Mouse (Mus musculus): ENCODE data around the gene Tcf15. TPM values are rescaled to one million over a fixed set of nuclear protein-coding genes. Genes with fewer than 3 reads are reported as not detected.

Tcf15 gene
- polyA plus RNA-seq, 1 experiment from 2014 or later: 3.4 TPM

DNA sequence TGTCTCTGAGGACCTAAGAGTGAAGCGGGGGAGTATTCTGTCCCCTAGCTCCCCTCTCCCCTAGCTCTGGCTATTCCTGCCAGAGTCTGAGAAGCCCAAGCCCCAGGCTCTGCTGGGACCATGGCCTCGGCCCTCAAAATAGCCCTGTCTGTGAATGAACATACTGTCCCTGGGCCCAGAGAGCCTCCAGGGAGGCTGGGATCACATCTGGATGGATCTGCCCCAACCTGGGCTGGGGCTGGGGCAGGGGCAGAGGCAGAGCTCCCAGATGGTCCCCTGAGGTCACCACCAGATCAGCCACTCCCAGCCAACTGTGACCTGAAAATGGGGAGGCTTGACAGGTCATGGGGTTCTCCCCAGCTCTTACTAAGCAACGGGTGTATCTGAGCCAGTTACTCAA lies 3.7 kb downstream of the Tcf15 start:
- peak; percentile 47 for DNase-seq (ENCODE audit: low spot score)
- peaks cover 33% of the 10 kb centered on the region for H3K27me3 ChIP-seq (ENCODE audit: control insufficient read depth, insufficient read depth, low read length)

GRCm38 (mm10) chr2:152148675-152149074 lies 5.3 kb downstream of the Tcf15 start:
- Histone ChIP-seq H3K36me3 (ENCODE audit: control insufficient read depth, insufficient read depth, low read length) (no peaks in the 10 kb centered on the region), H3K27ac (ENCODE audit: low read depth, low read length) (no peak overlapping the region), H3K4me3 (ENCODE audit: low read depth, low read length) (no peak overlapping the region), H3K9me3 (ENCODE audit: control insufficient read depth, low read length) (no peaks in the 10 kb centered on the region), H3K4me2 (ENCODE audit: low read depth, low read length, severe bottlenecking) (no peak overlapping the region), H3K9ac (ENCODE audit: low read length) (no peak overlapping the region), H3K4me1 (replicated peaks; ENCODE audit: control insufficient read depth, insufficient read depth, low read length) (peaks cover 3% of the 10 kb centered on the region), H3K27me3 (ENCODE audit: control insufficient read depth, insufficient read depth, low read length) (peaks cover 21% of the 10 kb centered on the region)
- WGBS: 90% methylated on average over 9 of the region's 9 CpGs
- DNase-seq (ENCODE audit: low spot score): no peak
- ATAC-seq (replicated peaks; ENCODE audit: low FRiP score): no peak

More for the DNA sequence above, 3.7 kb downstream of the Tcf15 start:
- H3K9ac ChIP-seq (ENCODE audit: low read length): no peak overlapping the region
- WGBS: 63% methylated on average over 3 of the region's 3 CpGs
- H3K36me3 ChIP-seq (ENCODE audit: control insufficient read depth, insufficient read depth, low read length): no peaks in the 10 kb centered on the region
- H3K4me1 ChIP-seq (replicated peaks; ENCODE audit: control insufficient read depth, insufficient read depth, low read length): peaks cover 8% of the 10 kb centered on the region
- ATAC-seq (replicated peaks; ENCODE audit: low FRiP score): no peak
- H3K27ac ChIP-seq (ENCODE audit: low read depth, low read length): no peak overlapping the region
- H3K4me3 ChIP-seq (ENCODE audit: low read depth, low read length): no peak overlapping the region
- H3K9me3 ChIP-seq (ENCODE audit: control insufficient read depth, low read length): no peaks in the 10 kb centered on the region
- no peak overlapping the region for H3K4me2 ChIP-seq (ENCODE audit: low read depth, low read length, severe bottlenecking)

DNA sequence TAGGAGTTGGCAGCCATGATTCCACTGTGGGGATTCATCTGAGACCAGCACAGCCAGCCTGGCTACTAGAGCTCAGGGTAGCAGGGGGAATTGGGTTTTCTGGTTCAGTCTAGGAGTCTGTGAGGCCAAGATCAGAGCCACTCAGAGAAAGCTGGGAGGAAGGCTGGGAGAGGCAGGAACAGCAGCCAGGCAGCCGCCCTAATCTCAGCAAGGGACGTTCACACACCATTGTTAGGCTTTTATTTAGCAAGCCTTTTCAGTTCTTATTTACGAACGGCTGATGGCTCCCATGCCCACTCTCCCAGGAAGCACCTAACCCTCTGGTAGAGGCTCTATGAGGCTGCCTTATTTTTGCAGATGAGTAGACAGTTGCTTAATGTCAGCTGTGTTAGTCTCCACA lies 6.5 kb downstream of the Tcf15 start:
- H3K27me3 ChIP-seq (ENCODE audit: control insufficient read depth, insufficient read depth, low read length): peaks cover 9% of the 10 kb centered on the region
- no peak for ATAC-seq (replicated peaks; ENCODE audit: low FRiP score)
- no peak overlapping the region for H3K27ac ChIP-seq (ENCODE audit: low read depth, low read length)
- DNase-seq (ENCODE audit: low spot score): peak; percentile 16
- WGBS: 14% methylated on average over 4 of the region's 4 CpGs
- no peak overlapping the region for H3K4me3 ChIP-seq (ENCODE audit: low read depth, low read length)
- H3K4me1 ChIP-seq (replicated peaks; ENCODE audit: control insufficient read depth, insufficient read depth, low read length): no peaks in the 10 kb centered on the region
- no peak overlapping the region for H3K4me2 ChIP-seq (ENCODE audit: low read depth, low read length, severe bottlenecking)
- no peak overlapping the region for H3K9ac ChIP-seq (ENCODE audit: low read length)
- H3K36me3 ChIP-seq (ENCODE audit: control insufficient read depth, insufficient read depth, low read length): no peaks in the 10 kb centered on the region
- H3K9me3 ChIP-seq (ENCODE audit: control insufficient read depth, low read length): no peaks in the 10 kb centered on the region

DNA sequence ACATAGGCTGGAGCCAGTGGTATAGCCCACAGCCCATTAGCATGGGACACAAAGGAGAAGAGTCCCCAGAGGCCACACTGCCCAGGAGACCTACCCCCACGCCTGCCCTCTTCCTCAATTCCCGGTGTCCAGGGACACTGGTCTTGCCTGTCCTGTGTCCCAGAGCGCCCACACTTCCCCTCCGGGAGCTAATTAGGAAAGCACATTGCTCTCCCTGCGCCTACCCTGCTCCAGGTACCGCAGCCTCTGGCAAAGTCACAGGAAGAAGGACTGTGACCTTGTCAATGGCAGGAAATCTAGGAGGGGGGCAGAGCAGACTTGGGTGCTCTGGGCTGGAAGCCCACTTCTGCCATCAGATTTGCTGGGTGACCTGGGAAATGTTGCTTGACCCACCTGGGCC lies 7.0 kb downstream of the Tcf15 start:
- Histone ChIP-seq H3K4me2 (ENCODE audit: low read depth, low read length, severe bottlenecking) (no peak overlapping the region), H3K27ac (ENCODE audit: low read depth, low read length) (no peak overlapping the region), H3K4me1 (replicated peaks; ENCODE audit: control insufficient read depth, insufficient read depth, low read length) (no peaks in the 10 kb centered on the region), H3K4me3 (ENCODE audit: low read depth, low read length) (no peak overlapping the region), H3K9me3 (ENCODE audit: control insufficient read depth, low read length) (no peaks in the 10 kb centered on the region), H3K9ac (ENCODE audit: low read length) (no peak overlapping the region), H3K27me3 (ENCODE audit: control insufficient read depth, insufficient read depth, low read length) (peaks cover 4% of the 10 kb centered on the region; the same call in 1 of the 2 replicates), H3K36me3 (ENCODE audit: control insufficient read depth, insufficient read depth, low read length) (no peaks in the 10 kb centered on the region)
- 61% methylated on average over 6 of the region's 6 CpGs for WGBS
- DNase-seq (ENCODE audit: low spot score) (peak; percentile 41), ATAC-seq (replicated peaks; ENCODE audit: low FRiP score) (no peak)

DNA sequence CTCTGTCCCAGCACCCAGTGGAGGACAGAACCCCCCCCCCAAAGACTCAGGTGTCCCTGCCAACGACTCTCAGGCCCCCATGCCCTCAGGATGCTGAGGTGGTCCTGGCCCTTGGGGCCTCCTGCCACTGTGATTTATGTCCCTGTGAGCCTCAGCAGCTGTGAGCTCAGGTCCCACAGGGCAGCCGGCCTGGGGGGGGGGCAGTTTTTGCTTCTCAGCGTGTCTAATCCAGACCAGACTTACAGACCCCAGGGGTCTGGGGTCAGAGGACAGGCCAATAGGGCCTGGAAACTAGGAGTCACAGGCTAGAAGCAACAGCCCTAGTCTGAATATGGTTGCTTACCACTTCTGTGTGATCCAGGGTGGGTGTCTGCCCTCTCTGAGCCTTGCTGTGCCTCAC lies 10.0 kb downstream of the Tcf15 start:
- H3K9me3 ChIP-seq (ENCODE audit: control insufficient read depth, low read length): no peaks in the 10 kb centered on the region
- H3K9ac ChIP-seq (ENCODE audit: low read length): no peak overlapping the region
- no peak overlapping the region for H3K4me3 ChIP-seq (ENCODE audit: low read depth, low read length)
- 40% methylated on average over 3 of the region's 3 CpGs for WGBS
- DNase-seq (ENCODE audit: low spot score) (peak; percentile 48), ATAC-seq (replicated peaks; ENCODE audit: low FRiP score) (no peak)
- H3K27ac ChIP-seq (ENCODE audit: low read depth, low read length): no peak overlapping the region
- no peaks in the 10 kb centered on the region for H3K27me3 ChIP-seq (ENCODE audit: control insufficient read depth, insufficient read depth, low read length)
- H3K36me3 ChIP-seq (ENCODE audit: control insufficient read depth, insufficient read depth, low read length): no peaks in the 10 kb centered on the region
- no peak overlapping the region for H3K4me2 ChIP-seq (ENCODE audit: low read depth, low read length, severe bottlenecking)
- H3K4me1 ChIP-seq (replicated peaks; ENCODE audit: control insufficient read depth, insufficient read depth, low read length): no peaks in the 10 kb centered on the region

DNA sequence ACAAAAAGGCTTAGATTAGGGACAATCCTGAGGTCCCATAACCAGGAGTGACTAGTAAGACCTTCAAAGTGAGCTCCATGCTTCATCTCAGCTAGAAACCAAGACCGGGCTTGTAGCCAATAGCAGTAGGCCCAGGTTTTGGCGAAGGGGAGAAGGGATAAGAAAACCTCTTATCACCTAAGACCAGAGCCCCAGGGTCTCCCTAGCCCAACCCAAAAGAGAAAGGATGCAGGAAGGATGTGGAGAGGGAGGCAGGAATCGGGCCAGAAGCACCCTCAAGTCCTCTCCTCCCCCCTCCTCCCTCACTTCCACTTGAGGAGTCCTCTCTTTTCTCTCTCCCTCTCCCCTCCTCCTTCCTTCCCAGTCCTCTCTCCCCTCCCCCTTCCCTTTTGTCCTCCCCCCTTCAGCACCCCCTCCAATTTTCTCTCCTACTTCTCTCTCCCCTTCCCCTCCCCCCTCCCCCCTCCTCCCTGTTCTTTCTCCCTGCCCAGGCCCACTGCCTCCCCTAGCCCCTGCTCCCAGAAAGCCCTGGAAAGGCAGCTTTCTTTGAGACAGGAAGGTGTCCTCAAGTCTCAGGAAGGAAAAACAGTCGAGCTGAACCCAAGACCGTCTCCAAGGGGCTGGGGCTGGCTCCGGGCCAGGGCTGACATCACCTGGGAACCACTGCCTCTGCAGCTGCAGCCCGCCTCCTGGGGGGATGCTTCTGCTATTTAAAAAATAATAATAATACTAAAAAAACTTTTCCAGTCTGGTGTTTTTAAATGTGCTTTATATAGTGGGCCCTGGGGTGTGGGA lies 12.2 kb downstream of the Tcf15 start:
- Histone ChIP-seq H3K4me1 (replicated peaks; ENCODE audit: control insufficient read depth, insufficient read depth, low read length) (no peaks in the 10 kb centered on the region), H3K9ac (ENCODE audit: low read length) (no peak overlapping the region), H3K4me3 (ENCODE audit: low read depth, low read length) (no peak overlapping the region), H3K27ac (ENCODE audit: low read depth, low read length) (no peak overlapping the region), H3K4me2 (ENCODE audit: low read depth, low read length, severe bottlenecking) (no peak overlapping the region), H3K9me3 (ENCODE audit: control insufficient read depth, low read length) (no peaks in the 10 kb centered on the region), H3K27me3 (ENCODE audit: control insufficient read depth, insufficient read depth, low read length) (no peaks in the 10 kb centered on the region), H3K36me3 (ENCODE audit: control insufficient read depth, insufficient read depth, low read length) (no peaks in the 10 kb centered on the region)
- DNase-seq (ENCODE audit: low spot score): peak; percentile 61
- ATAC-seq (replicated peaks; ENCODE audit: low FRiP score): no peak; the same call in 1 of the 2 replicates
- WGBS: 53% methylated on average over 7 of the region's 7 CpGs

DNA sequence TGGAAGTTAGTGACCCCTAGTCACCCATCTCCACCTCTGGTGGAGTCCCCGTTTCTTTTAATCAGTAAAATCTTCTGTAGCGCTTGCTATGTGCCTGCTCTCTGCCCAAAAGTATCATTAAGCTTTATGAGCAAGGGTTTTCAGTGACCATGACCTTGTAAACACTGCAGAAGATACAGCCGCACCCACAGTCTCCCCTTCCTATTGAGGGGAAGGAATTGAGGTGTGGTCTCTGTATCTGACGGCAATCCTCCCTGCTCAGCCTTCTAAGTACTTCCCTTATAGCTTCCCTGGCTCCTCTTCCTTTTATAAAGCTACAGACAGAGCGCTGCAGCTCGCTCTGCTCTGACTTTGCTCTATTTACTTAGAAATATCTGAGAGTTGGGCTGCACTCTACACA lies 13.1 kb downstream of the Tcf15 start:
- no peak for ATAC-seq (replicated peaks; ENCODE audit: low FRiP score)
- peak; percentile 20 for DNase-seq (ENCODE audit: low spot score)
- Histone ChIP-seq H3K27me3 (ENCODE audit: control insufficient read depth, insufficient read depth, low read length) (no peaks in the 10 kb centered on the region), H3K9ac (ENCODE audit: low read length) (no peak overlapping the region), H3K9me3 (ENCODE audit: control insufficient read depth, low read length) (no peaks in the 10 kb centered on the region), H3K36me3 (ENCODE audit: control insufficient read depth, insufficient read depth, low read length) (no peaks in the 10 kb centered on the region), H3K4me1 (replicated peaks; ENCODE audit: control insufficient read depth, insufficient read depth, low read length) (no peaks in the 10 kb centered on the region), H3K4me3 (ENCODE audit: low read depth, low read length) (no peak overlapping the region), H3K27ac (ENCODE audit: low read depth, low read length) (no peak overlapping the region), H3K4me2 (ENCODE audit: low read depth, low read length, severe bottlenecking) (no peak overlapping the region)
- WGBS: 84% methylated on average over 6 of the region's 6 CpGs

DNA sequence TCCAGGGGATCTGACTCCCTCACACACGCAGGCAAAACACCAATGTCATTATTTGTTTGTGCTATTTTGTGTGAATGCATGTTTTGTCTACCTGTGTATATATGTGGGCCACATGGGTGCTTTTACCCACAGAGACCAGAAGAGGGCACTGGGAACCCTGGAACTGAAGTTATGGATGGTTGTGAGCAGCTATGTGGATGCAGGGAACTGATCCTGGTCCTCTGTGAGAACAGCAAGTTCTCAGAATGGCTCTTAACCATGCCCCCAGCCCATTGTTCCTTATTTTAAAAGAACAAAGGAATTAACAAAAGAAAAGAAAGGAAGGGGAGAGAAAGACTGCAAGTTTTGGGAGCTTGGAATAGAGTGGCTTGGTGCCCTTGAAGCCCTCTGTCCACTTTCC lies 16.1 kb downstream of the Tcf15 start:
- Histone ChIP-seq H3K9me3 (ENCODE audit: control insufficient read depth, low read length) (no peaks in the 10 kb centered on the region), H3K9ac (ENCODE audit: low read length) (no peak overlapping the region), H3K27me3 (ENCODE audit: control insufficient read depth, insufficient read depth, low read length) (no peaks in the 10 kb centered on the region), H3K27ac (ENCODE audit: low read depth, low read length) (no peak overlapping the region), H3K4me3 (ENCODE audit: low read depth, low read length) (no peak overlapping the region), H3K4me2 (ENCODE audit: low read depth, low read length, severe bottlenecking) (no peak overlapping the region), H3K4me1 (replicated peaks; ENCODE audit: control insufficient read depth, insufficient read depth, low read length) (no peaks in the 10 kb centered on the region), H3K36me3 (ENCODE audit: control insufficient read depth, insufficient read depth, low read length) (no peaks in the 10 kb centered on the region)
- DNase-seq (ENCODE audit: low spot score) (peak; percentile 7), ATAC-seq (replicated peaks; ENCODE audit: low FRiP score) (no peak)
- 90% methylated on average over 1 of the region's 1 CpGs for WGBS

DNA sequence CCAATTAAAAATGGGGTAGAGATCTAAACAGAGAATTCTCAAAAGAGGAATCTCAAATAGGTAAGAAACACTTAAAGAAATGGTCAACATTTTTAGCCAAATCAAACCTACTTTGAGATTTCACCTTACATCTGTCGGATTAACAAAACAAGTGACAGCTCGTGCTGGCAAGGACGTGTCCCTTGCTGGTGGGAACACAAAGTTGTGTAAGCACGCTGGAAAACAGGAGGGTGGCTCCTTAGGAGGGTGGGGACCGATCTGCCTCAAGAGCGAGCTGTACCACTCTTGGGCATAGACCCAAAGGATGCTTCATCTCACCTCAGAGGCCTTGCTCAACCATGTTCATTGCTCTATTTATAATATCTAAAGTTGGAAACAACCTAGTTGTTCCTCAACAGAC lies 22.9 kb downstream of the Tcf15 start:
- DNase-seq (ENCODE audit: low spot score): no peak
- no peaks in the 10 kb centered on the region; the same call in 1 of the 2 replicates for H3K9me3 ChIP-seq (ENCODE audit: control insufficient read depth, low read length)

More for the DNA sequence above, 22.9 kb downstream of the Tcf15 start:
- Histone ChIP-seq H3K4me1 (replicated peaks; ENCODE audit: control insufficient read depth, insufficient read depth, low read length) (no peaks in the 10 kb centered on the region), H3K4me3 (ENCODE audit: low read depth, low read length) (no peak overlapping the region), H3K36me3 (ENCODE audit: control insufficient read depth, insufficient read depth, low read length) (no peaks in the 10 kb centered on the region), H3K27me3 (ENCODE audit: control insufficient read depth, insufficient read depth, low read length) (no peaks in the 10 kb centered on the region), H3K4me2 (ENCODE audit: low read depth, low read length, severe bottlenecking) (no peak overlapping the region), H3K27ac (ENCODE audit: low read depth, low read length) (no peak overlapping the region), H3K9ac (ENCODE audit: low read length) (no peak overlapping the region)
- WGBS: 80% methylated on average over 6 of the region's 6 CpGs
- ATAC-seq (replicated peaks; ENCODE audit: low FRiP score): no peak
